Mouse (Mus musculus): ENCODE results near the gene Pcyt2.

DNA sequence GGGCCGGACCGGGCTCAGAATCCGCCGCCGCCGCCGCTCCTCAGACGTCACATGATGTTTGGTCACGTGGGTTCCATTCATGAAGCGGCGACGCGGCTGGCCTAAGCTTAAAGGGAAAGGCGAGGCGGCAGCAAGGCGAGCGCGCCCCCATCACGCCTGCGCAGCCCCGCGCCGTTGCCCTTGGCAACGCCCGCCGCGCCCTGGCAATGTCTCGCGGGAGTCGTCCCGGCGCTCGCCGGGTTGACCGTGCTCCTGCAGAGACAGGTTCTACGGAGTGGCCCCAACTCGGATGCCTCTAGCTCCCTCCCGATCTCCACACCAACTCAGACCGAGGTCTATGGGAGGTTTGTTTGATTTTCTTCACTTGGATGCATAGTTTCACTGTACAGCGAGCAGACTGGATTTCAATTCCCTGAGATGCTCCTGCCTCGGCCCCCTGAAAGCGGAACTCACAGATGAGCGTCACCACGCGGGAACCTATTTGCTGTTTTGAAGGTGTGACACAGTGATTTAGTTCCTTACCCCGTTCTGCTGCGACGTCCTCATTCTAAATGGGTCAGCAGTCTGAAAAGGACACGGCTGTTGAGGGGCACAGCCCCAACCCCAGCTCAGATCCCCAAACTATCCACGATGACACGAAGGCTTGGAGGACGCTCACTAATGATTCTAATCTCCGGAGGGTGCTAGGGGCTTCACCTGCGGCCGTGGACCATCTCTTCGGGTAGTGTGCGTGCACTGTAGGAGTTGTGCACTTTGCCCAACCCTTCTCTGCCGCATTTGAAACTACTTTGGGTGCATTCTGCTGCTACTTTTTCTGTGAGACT is 16.0 kb upstream of the Pcyt2 start, which contains the start of gene Mafg:
- TF ChIP-seq CTCF (IDR thresholded peaks at IDR 0.05; ENCODE audit: low read depth) (no peak), EP300 (IDR thresholded peaks at IDR 0.05; ENCODE audit: low read depth) (no peak)
